Mouse (Mus musculus): ENCODE measurements at regions not wholly inside any gene's neighbourhood (a gene's known extent, or its start where the extent isn't known, plus 50 kb on each side); places are given as distances from the start of the nearest gene placed in this dataset.

GRCm38 (mm10) chr17:62305140-62305539 lies 576.0 kb downstream of the Efna5 start:
- Histone ChIP-seq H3K9me3 (ENCODE audit: control insufficient read depth, low read length) (no peaks in the 10 kb centered on the region), H3K4me2 (ENCODE audit: low read length) (no peak overlapping the region), H3K36me3 (ENCODE audit: control insufficient read depth, insufficient read depth, low read length) (no peaks in the 10 kb centered on the region), H3K4me1 (ENCODE audit: control insufficient read depth, insufficient read depth, low read depth, low read length) (no peaks in the 10 kb centered on the region), H3K4me3 (ENCODE audit: low read length) (no peak overlapping the region), H3K9ac (ENCODE audit: low read depth, low read length) (no peak overlapping the region), H3K27me3 (replicated peaks; ENCODE audit: control insufficient read depth, insufficient read depth, low read length) (no peaks in the 10 kb centered on the region), H3K27ac (ENCODE audit: low read depth, low read length) (no peak overlapping the region)
- WGBS = 80% methylated on average over 3 of the region's 3 CpGs
- no peak for ATAC-seq

GRCm38 (mm10) chr17:62304073-62304472 lies 577.0 kb downstream of the Efna5 start:
- Histone ChIP-seq H3K4me1 (ENCODE audit: control insufficient read depth, insufficient read depth, low read depth, low read length) (no peaks in the 10 kb centered on the region), H3K4me2 (ENCODE audit: low read length) (no peak overlapping the region), H3K9me3 (ENCODE audit: control insufficient read depth, low read length) (no peaks in the 10 kb centered on the region), H3K27me3 (replicated peaks; ENCODE audit: control insufficient read depth, insufficient read depth, low read length) (no peaks in the 10 kb centered on the region), H3K36me3 (ENCODE audit: control insufficient read depth, insufficient read depth, low read length) (no peaks in the 10 kb centered on the region), H3K4me3 (ENCODE audit: low read length) (no peak overlapping the region), H3K27ac (ENCODE audit: low read depth, low read length) (no peak overlapping the region), H3K9ac (ENCODE audit: low read depth, low read length) (no peak overlapping the region)
- no peak for ATAC-seq
- WGBS = 86% methylated on average over 3 of the region's 3 CpGs

GRCm38 (mm10) chr17:62299875-62300274 lies 581.2 kb downstream of the Efna5 start:
- H3K27ac ChIP-seq (ENCODE audit: low read depth, low read length) = no peak overlapping the region
- no peak overlapping the region for H3K9ac ChIP-seq (ENCODE audit: low read depth, low read length)
- no peaks in the 10 kb centered on the region for H3K27me3 ChIP-seq (replicated peaks; ENCODE audit: control insufficient read depth, insufficient read depth, low read length)
- no peak overlapping the region for H3K4me3 ChIP-seq (ENCODE audit: low read length)
- 76% methylated on average over 9 of the region's 9 CpGs for WGBS
- H3K36me3 ChIP-seq (ENCODE audit: control insufficient read depth, insufficient read depth, low read length) = no peaks in the 10 kb centered on the region
- H3K4me1 ChIP-seq (ENCODE audit: control insufficient read depth, insufficient read depth, low read depth, low read length) = no peaks in the 10 kb centered on the region
- H3K9me3 ChIP-seq (ENCODE audit: control insufficient read depth, low read length) = no peaks in the 10 kb centered on the region
- no peak for ATAC-seq
- H3K4me2 ChIP-seq (ENCODE audit: low read length) = no peak overlapping the region

- Histone ChIP-seq H3K4me3 (ENCODE audit: low read length) (no peak overlapping the region), H3K4me2 (ENCODE audit: low read length) (no peak overlapping the region), H3K36me3 (ENCODE audit: control insufficient read depth, insufficient read depth, low read length) (no peaks in the 10 kb centered on the region), H3K4me1 (ENCODE audit: control insufficient read depth, insufficient read depth, low read depth, low read length) (no peaks in the 10 kb centered on the region), H3K27ac (ENCODE audit: low read depth, low read length) (no peak overlapping the region), H3K9ac (ENCODE audit: low read depth, low read length) (no peak overlapping the region), H3K9me3 (ENCODE audit: control insufficient read depth, low read length) (no peaks in the 10 kb centered on the region), H3K27me3 (replicated peaks; ENCODE audit: control insufficient read depth, insufficient read depth, low read length) (no peaks in the 10 kb centered on the region)
- no peak for ATAC-seq
- 77% methylated on average over 7 of the region's 7 CpGs for WGBS
Measured at GRCm38 (mm10) chr17:62297393-62298060, 583.6 kb downstream of the Efna5 start.

- H3K4me3 ChIP-seq (ENCODE audit: low read length) = no peak overlapping the region
- H3K9ac ChIP-seq (ENCODE audit: low read depth, low read length) = no peak overlapping the region
- H3K4me1 ChIP-seq (ENCODE audit: control insufficient read depth, insufficient read depth, low read depth, low read length) = no peaks in the 10 kb centered on the region
- ATAC-seq = no peak
- H3K27me3 ChIP-seq (replicated peaks; ENCODE audit: control insufficient read depth, insufficient read depth, low read length) = no peaks in the 10 kb centered on the region
- H3K4me2 ChIP-seq (ENCODE audit: low read length) = no peak overlapping the region
- H3K9me3 ChIP-seq (ENCODE audit: control insufficient read depth, low read length) = no peaks in the 10 kb centered on the region
- H3K36me3 ChIP-seq (ENCODE audit: control insufficient read depth, insufficient read depth, low read length) = no peaks in the 10 kb centered on the region
- H3K27ac ChIP-seq (ENCODE audit: low read depth, low read length) = no peak overlapping the region
Measured at GRCm38 (mm10) chr17:62295412-62295811, 585.7 kb downstream of the Efna5 start.

GRCm38 (mm10) chr17:62292703-62293102 lies 588.4 kb downstream of the Efna5 start:
- H3K9ac ChIP-seq (ENCODE audit: low read depth, low read length) = no peak overlapping the region
- no peaks in the 10 kb centered on the region for H3K36me3 ChIP-seq (ENCODE audit: control insufficient read depth, insufficient read depth, low read length)
- H3K27ac ChIP-seq (ENCODE audit: low read depth, low read length) = no peak overlapping the region
- ATAC-seq = no peak
- H3K4me1 ChIP-seq (ENCODE audit: control insufficient read depth, insufficient read depth, low read depth, low read length) = no peaks in the 10 kb centered on the region
- no peak overlapping the region for H3K4me2 ChIP-seq (ENCODE audit: low read length)
- 78% methylated on average over 5 of the region's 5 CpGs for WGBS
- no peaks in the 10 kb centered on the region for H3K27me3 ChIP-seq (replicated peaks; ENCODE audit: control insufficient read depth, insufficient read depth, low read length)
- no peaks in the 10 kb centered on the region for H3K9me3 ChIP-seq (ENCODE audit: control insufficient read depth, low read length)
- H3K4me3 ChIP-seq (ENCODE audit: low read length) = no peak overlapping the region

GRCm38 (mm10) chr17:62287666-62288065 lies 593.5 kb downstream of the Efna5 start:
- Histone ChIP-seq H3K4me1 (ENCODE audit: control insufficient read depth, insufficient read depth, low read depth, low read length) (no peaks in the 10 kb centered on the region), H3K4me3 (ENCODE audit: low read length) (no peak overlapping the region), H3K9ac (ENCODE audit: low read depth, low read length) (no peak overlapping the region), H3K36me3 (ENCODE audit: control insufficient read depth, insufficient read depth, low read length) (no peaks in the 10 kb centered on the region), H3K9me3 (ENCODE audit: control insufficient read depth, low read length) (no peaks in the 10 kb centered on the region), H3K27ac (ENCODE audit: low read depth, low read length) (no peak overlapping the region), H3K4me2 (ENCODE audit: low read length) (no peak overlapping the region), H3K27me3 (replicated peaks; ENCODE audit: control insufficient read depth, insufficient read depth, low read length) (no peaks in the 10 kb centered on the region)
- ATAC-seq = no peak

GRCm38 (mm10) chr17:62287127-62287526 lies 594.0 kb downstream of the Efna5 start:
- H3K4me3 ChIP-seq (ENCODE audit: low read length) = no peak overlapping the region
- H3K9me3 ChIP-seq (ENCODE audit: control insufficient read depth, low read length) = no peaks in the 10 kb centered on the region
- H3K27me3 ChIP-seq (replicated peaks; ENCODE audit: control insufficient read depth, insufficient read depth, low read length) = no peaks in the 10 kb centered on the region
- 84% methylated on average over 4 of the region's 4 CpGs for WGBS
- H3K4me2 ChIP-seq (ENCODE audit: low read length) = no peak overlapping the region
- no peak for ATAC-seq
- no peaks in the 10 kb centered on the region for H3K4me1 ChIP-seq (ENCODE audit: control insufficient read depth, insufficient read depth, low read depth, low read length)
- no peak overlapping the region for H3K9ac ChIP-seq (ENCODE audit: low read depth, low read length)
- H3K36me3 ChIP-seq (ENCODE audit: control insufficient read depth, insufficient read depth, low read length) = no peaks in the 10 kb centered on the region
- H3K27ac ChIP-seq (ENCODE audit: low read depth, low read length) = no peak overlapping the region

- no peaks in the 10 kb centered on the region for H3K4me1 ChIP-seq (ENCODE audit: control insufficient read depth, insufficient read depth, low read depth, low read length)
- no peaks in the 10 kb centered on the region for H3K36me3 ChIP-seq (ENCODE audit: control insufficient read depth, insufficient read depth, low read length)
- WGBS = 77% methylated on average over 12 of the region's 12 CpGs
Measured at GRCm38 (mm10) chr17:62286086-62287080, 594.7 kb downstream of the Efna5 start.

More at GRCm38 (mm10) chr17:62286086-62287080, 594.7 kb downstream of the Efna5 start:
- Histone ChIP-seq H3K4me2 (ENCODE audit: low read length) (no peak overlapping the region), H3K27me3 (replicated peaks; ENCODE audit: control insufficient read depth, insufficient read depth, low read length) (no peaks in the 10 kb centered on the region), H3K27ac (ENCODE audit: low read depth, low read length) (no peak overlapping the region), H3K4me3 (ENCODE audit: low read length) (no peak overlapping the region), H3K9ac (ENCODE audit: low read depth, low read length) (no peak overlapping the region), H3K9me3 (ENCODE audit: control insufficient read depth, low read length) (no peaks in the 10 kb centered on the region)
- ATAC-seq = peak; percentile 48; the same call in 1 of the 2 replicates
